Mouse (Mus musculus) brain, embryonic 18.5 days (tissue): ENCODE measurements around the gene Fmnl1.

ENCODE experiments used
- DNase-seq: peaks from one replicate; pipeline ENCODE4 v3.0.0-alpha.2; 2012; ENCODE audit warnings: low read depth, low spot score

Fmnl1 gene

GRCm38 (mm10) chr11:103160738-103161137 lies 10.2 kb upstream of the Fmnl1 start:
- no peak for DNase-seq

GRCm38 (mm10) chr11:103161449-103161848 lies 9.5 kb upstream of the Fmnl1 start:
- no peak for DNase-seq

GRCm38 (mm10) chr11:103162132-103162531 lies 8.8 kb upstream of the Fmnl1 start:
- no peak for DNase-seq

GRCm38 (mm10) chr11:103164391-103164790 lies 6.5 kb upstream of the Fmnl1 start:
- DNase-seq = no peak

DNA sequence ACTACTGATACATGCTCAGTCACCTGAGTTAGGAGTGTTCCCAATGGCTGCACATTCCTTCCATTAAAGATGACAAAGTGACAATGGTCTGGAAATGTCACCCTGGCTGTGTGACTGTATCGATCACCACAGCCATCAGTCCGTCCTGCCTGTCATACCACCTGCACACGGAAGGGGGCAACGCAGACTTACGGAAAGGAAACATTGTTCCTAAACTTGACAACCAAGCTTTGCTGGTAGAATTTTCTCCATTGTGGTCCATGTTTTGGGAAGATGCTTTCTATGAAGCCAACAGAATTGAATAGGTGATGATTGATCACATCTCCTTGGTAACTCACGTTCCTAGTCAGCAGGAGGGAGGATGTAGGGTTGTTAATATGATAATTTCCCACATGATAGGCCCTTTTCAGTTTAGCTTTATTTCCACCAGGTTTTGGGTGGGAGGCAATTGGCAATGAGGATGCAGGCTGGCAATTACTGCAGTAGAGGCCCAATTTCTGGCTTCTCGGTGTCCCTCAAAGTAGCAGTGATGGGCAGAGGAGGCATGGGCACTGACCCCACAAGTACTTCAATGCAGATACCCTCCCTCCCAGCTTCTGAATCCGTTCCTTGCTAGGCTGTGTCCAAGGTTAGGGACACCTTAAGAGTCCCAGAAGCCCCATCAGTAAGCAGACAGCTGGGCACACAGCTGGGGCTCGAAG lies 2.1 kb upstream of the Fmnl1 start:
- no peak for DNase-seq

DNA sequence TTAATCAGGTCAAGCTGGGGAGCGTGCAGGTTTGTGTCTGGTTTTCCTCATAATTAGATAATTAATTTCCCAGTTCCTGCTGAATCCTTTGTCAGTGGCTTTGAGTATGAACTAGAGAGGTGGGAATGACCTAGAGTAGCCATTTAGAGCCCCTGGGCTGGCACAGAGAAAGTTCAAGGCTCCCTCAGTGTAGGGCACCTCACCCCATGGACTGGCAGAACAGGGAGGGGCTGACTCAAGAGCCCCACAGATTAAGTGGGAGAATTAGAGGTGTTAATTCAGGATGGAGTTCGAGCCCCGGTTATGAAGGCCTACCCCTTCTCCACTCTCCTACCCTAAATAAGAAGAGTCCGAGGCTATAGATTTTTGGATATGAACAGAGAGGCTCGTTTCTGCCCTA lies 1.2 kb upstream of the Fmnl1 start:
- no peak for DNase-seq

- DNase-seq = no peak
These were observed 805 bp upstream of the Fmnl1 start for GRCm38 (mm10) chr11:103170111-103170493.

DNA sequence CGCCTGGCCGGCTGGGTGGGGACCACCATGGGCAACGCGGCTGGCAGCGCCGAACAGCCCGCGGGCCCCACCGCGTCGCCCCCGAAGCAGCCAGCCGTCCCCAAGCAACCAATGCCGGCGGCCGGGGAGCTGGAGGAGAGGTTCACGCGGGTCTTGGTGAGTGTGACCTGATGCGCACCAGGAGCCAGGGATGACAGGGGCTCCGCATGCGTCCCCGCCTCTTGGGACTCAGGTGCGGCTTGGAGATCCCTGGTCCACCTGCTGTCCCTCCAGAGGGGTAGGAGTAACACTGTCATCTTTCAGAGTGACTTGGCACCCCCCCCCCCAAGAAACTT lies 346 bp downstream of the Fmnl1 start:
- no peak for DNase-seq

GRCm38 (mm10) chr11:103171703-103172391 lies 940 bp downstream of the Fmnl1 start:
- no peak for DNase-seq

- no peak for DNase-seq
These were observed 1.6 kb downstream of the Fmnl1 start for GRCm38 (mm10) chr11:103172392-103173040.

- no peak for DNase-seq
These were observed 2.3 kb downstream of the Fmnl1 start for GRCm38 (mm10) chr11:103173041-103173770.

GRCm38 (mm10) chr11:103173771-103174344 lies 3.0 kb downstream of the Fmnl1 start:
- DNase-seq = no peak

GRCm38 (mm10) chr11:103174411-103174832 lies 3.5 kb downstream of the Fmnl1 start:
- no peak for DNase-seq

GRCm38 (mm10) chr11:103174891-103175391 lies 4.0 kb downstream of the Fmnl1 start:
- DNase-seq = no peak

GRCm38 (mm10) chr11:103175688-103176442 lies 5.0 kb downstream of the Fmnl1 start:
- no peak for DNase-seq

GRCm38 (mm10) chr11:103176510-103176909 lies 5.6 kb downstream of the Fmnl1 start:
- no peak for DNase-seq

- no peak for DNase-seq
These were observed 6.3 kb downstream of the Fmnl1 start for GRCm38 (mm10) chr11:103177216-103177615.

DNA sequence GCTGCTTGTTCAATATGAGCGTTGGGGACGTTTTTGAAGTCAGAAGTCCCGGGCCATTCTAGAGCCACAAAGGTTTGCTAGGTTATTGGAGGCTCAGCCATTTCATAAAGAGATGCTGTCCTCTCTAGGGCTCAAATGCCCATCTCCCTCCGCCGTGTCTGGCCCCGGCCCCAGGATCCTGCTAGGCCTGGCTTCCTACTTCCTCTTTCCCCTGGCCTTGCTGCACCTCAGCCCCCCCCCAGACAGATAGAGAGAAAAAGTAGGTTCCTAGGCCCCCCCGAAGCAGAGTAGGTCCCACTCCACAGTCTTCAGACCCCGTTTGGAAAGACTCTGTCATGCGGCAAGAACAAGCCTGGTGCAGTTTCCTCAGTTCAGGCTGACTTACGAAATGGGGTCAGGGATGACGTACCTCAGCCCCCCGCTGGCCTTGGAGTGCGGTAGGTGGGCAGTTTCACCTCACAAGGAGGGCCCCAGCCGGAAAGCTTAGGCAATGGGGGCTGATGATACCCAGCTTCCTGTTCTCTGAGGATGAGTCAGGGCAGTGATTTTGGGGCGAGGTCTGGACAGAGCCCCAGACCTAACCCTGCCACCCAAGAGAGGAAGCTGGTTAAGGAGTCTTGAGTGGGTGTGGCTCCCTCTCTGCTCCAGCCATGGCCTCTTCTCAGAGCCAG lies 7.0 kb downstream of the Fmnl1 start:
- DNase-seq = no peak

- DNase-seq = no peak
These were observed 7.8 kb downstream of the Fmnl1 start for GRCm38 (mm10) chr11:103178748-103179147.

DNA sequence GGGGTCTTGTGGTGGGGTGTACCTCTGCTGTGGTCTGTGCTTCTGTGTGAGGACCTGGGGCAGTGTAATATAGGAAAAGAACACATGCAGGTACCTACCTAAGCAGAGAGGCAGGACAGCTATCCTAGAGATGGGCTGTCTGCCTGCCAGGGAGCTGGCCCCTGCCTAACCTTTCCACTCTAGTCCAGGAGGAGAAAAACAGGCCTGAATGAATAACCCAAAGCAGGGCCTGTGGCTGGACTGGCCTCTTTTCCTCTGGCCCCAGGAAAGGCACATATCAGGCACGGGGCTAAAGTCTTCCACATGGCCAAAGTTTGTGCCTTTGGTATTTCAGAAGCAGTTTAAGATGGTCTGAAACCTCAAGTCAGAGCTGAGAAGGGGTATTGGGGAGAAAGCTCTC lies 9.5 kb downstream of the Fmnl1 start:
- DNase-seq = no peak
